Mouse (Mus musculus) megakaryocyte-erythroid progenitor cell, adult 5-6 weeks (primary cell): Measurements from ENCODE around the gene Fhl2. TPM values are rescaled to one million over a fixed set of nuclear protein-coding genes. Genes with fewer than 3 reads are reported as not detected.

Experiments used
- ATAC-seq: replicated peaks from 2 replicates; pipeline ENCODE4 v1.8.0; 2016; ENCODE audit warnings: mild to moderate bottlenecking, inconsistent platforms; ENCODE audit not compliant: severe bottlenecking, poor library complexity, low FRiP score, low TSS enrichment
- total RNA-seq, 2 experiments: library from RNA; stranded (forward) in 1 of 2; stranded (reverse) in 1 of 2; fragments of 200-1000, 215-1000 nt in 1 of 2; fragments of >200 nt in 1 of 2; fragmentation: Nextera tagmentation in 1 of 2; gene quantifications; 2 replicates each; pipeline ENCODE4 v1.2.3; 2014 to 2017

Gene Fhl2
- total RNA-seq (2014; fragmentation: Nextera tagmentation) (not detected in 2 replicates), total RNA-seq (2017) (not detected in 2 replicates)

DNA sequence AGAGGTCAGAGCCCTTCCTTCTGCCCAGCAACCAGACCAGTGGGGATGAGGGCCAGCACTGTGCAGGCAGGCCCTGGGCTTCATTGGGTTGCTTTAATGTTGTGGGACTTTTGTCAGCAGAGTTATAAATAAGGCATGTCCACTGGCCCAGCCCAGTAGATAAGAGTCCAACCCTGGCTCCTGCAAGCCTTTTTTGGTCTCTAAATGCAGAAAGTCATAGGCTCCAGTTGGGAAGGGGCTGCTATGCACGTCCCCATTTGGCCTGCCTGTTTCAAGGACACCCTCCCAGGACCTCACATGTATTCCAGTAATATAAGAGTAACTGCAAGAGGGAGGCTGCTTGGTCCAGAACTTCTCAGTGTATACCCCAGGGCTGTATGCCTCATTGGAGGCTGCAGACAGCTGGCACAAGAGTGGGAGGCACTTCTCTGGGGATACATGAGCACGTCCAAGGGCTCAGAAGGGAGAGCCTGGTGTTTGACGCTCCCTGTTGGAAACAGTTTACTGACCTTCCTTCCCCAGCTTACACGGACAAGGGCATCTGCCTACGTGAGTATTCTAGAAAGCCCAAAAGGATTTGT is at the start of gene Fhl2:
Gene Fhl2, minus strand, starts transcription at position 324 of the 581 bp plus-strand sequence.
- no peak for ATAC-seq

DNA sequence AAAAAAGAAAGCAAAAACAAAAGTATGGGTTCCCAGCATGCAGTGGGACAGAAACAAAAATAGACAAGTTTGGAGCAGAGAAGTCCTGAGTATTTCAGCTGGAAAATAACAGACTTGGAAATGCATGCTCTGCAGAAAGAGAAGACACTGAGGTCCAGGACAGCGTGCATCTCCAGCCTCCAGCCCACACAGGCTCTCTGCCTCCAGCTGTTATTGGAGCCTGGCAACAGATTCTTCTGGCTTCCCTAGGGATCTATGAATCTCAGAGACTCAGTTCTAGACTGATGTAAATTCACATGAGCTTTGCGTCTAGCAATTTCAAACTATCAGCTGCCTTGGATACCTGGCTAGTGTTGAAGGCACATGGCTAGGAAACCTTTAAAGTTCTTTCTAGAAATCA is 48.2 kb upstream of the Fhl2 start:
- no peak for ATAC-seq

DNA sequence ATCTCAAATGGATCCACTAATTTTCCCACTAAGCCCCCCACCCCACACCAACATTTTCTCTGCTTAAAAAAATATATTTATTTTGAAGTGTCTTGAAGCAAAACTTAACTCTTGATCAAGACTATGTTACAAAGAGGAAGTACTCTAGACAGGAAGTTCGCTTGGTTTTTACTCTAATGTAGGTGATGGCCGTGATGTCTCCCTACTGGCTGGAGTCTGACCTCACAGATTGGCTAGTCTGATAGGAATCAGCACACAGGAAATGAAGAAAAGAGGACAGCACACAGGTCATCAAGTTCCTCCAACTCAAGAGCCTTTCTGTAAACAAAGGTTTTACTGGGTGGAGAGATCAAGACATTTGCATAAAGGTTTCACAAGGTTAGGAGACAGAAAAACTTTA is 44.4 kb upstream of the Fhl2 start:
- no peak for ATAC-seq

DNA sequence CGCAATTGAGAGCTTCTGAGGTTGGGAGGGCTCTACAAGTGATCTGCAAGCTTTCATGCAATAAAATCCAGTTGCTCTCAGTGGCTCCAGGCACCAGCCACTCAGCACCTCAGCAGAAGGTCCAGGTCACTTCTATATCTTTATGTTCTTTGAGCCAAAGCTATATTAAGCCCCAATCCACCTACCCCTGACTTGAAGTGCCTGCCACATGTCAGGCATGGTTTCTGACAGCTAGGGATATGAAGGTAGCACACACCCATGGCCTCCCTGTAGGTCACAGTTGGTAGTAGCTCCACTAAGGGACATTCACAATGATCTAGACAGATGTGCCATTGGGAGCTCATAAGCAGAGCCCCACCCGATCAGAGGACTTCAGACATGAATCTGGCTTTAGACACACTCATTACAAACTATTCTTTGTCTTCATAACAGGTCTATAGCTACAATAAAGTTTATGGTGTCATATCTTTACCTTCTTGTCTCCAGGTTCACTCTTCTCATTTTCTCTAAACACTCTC is 43.1 kb upstream of the Fhl2 start:
- no peak for ATAC-seq

DNA sequence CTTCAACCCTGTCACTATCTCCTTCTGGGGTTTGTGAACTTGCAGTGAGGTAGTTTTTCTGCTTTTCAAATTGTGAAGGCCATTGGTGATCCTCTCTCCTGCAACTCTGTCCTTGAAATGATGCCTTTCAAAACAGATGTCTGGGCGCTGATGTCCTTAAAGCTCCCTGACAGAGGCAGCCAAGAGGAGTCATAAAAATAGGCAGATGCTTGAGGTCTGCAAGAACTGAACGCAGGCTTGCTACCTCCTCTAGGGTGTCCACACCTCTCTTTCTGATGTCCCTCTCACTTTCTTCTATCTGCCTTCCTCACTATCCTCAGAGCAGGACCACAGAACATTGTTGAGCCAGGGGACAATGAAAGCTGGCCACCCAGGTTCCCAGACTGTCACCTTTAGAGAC is 41.7 kb upstream of the Fhl2 start:
- no peak for ATAC-seq

DNA sequence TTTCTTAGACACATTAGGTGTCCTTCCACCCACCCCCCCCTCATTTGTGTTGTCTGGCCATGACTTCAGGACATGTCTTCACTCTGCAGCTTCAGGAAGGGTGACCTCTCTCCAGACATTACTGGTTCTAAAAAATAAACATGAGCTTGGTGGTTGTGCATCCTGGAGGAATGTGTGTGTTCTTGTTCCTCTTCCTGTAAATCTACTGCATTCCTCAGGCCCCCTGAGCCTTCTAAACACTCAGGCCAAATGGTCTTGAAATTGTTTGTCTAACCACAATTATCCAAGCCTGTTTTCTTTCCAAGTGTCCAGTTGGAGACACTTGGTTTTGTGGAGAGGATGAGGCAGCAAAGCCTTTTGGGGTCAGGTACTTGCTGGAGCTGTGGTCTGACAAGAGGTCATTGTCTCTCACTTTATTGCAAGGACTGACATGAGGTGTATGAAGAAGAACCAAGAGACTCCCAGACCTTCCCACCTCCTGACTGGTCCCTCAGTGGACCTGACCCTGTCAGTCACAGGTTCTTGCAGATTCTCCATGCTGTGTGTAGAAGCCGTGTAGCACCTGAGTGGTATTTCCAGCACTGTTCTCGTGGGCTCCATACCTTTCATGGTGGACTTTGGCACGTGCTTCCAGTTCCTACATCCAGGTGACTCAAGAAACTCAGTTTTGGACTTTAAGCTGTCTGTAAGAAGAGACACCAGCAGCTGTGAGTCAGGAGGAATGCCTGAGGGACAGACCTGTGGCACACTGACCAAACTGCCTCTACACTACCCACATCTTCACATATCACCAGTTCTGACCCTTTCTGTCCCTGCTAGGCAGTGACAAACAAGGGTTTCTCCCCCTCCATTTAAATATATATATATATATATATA is 40.8 kb upstream of the Fhl2 start:
- no peak for ATAC-seq

DNA sequence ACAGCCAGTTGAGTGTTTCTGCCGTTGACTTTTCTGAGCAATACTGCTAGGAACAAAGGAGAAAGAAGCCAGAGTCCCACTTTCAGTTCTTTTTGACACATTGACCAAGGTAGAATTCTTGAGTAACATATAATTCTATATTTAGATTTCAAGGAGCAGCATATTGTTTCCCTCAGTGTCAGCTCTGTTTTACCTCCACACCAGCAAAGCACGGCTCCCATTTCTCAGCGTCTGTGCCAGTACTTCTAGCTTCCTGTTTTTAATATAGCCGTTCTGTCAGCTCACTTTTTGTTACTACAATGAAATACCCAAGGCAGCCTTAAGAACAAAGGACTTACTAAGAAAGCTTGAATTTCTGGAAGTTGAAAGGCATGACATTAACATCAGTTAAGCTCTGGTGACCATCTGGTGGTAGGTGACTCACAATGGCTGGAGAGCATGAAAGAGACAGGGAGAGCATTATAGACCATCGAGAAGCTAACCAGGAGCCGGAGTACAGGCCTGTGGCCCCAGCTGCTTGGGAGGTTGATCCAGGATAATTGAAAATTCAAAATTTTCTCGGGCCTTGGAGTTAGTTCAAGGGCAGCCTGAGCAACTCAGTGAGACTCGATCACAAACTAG is 28.9 kb upstream of the Fhl2 start:
- ATAC-seq: no peak

DNA sequence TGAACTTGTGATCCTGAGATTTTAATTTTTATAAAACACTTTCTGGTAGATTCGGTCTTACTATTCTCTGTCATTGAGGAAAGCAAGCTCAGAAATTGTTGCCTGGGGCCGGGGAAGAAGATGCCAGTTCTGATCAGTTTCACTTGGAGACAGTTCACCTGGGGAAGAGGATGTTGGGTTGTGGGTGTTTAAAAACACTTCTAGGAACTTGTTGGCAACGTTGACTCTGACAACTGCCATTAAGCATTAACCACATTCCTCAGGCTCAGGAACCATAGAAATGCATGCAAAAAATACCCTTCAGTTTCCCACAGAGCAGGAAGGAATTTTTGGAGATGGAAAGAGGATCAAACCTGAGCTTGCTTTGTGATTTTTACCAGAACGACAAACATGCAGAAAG is 28.2 kb upstream of the Fhl2 start:
- ATAC-seq: no peak

DNA sequence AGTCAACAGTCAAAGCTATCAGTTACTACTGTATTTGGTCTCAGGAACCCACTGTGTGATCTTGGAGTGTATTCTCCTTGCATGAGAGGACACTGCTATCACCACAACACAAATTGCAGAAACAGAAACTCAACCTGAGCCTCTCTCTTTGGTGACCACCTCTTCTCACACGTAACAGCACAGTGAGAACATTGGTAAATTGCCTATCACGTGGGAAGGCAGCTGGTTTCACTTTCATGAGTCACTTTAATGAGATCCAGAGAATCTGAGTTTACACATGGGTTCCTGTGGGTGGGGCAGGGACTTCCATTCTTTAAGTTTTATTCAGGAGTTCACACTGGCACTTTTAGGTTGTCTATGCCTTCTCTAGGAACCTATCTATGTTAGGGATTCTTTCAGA is 27.4 kb upstream of the Fhl2 start:
- ATAC-seq: no peak

DNA sequence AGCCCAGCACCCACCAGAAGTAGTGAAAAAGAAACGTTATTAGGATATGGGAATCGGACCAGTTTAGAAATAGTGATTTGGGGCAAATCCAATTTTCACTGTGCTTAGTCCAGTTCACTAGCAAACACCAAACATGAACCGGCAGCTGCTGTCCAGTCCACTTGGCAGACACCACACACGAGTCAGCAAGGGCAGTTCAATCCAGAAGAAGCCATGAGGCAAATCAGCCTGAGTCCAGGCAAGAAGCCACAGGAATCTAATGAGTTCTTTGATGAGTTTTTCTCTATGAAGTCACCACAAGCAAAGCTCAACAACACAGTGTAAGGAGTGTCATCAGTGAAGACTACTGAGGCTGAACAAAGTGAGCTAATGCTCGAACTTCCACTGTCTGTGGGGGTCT is 26.3 kb upstream of the Fhl2 start:
- ATAC-seq: no peak

DNA sequence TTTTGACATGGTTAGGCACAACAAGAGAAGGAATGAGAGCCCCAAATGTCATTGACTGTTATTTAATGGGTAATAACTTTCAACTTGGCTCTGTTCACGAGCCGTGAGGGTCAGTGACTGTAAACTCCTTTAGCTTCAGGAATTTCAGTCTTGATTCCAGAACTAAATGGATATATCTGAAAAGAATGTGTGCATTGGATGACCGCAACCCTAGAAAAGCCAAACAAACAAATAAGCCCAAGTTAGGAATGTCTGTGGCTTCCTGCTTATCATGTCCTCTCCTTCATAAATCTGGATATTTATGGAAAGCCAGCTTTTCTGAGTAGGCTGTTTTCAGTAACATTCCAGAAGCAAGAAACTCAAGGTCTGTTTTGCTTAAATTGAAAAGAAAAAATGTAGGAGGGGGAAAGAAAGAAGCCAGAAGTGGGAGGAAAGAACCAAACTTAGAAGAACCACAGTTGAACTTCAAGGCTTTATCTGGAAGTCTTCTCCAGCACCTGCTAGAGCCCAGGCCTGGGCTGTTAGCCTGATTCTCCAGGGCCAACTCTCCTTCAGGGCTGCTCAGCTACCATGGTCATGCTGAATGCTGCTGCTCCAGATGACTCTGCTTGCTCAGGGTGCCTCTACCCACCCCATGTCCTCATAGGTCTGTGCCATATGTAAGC is 21.4 kb upstream of the Fhl2 start:
- ATAC-seq: no peak

DNA sequence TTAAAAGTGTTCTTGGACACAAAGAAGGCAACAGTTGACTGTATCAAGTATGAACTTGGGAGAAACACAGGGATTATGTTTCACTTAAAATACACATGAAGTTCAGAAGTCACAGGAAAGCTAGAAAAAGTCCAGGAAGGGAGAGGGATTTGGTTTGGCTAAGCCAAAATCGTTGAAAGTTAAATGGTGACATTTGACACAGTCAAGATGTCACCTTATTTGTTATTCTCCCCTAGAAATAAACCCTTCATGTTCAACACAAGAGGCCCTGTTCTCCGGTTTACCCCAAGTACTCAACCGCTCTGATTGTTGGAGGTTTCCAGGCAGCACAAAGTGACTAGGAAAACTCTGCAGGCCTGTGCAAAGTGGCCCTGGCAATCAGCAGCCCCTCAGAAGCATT is 18.8 kb upstream of the Fhl2 start:
- no peak for ATAC-seq

DNA sequence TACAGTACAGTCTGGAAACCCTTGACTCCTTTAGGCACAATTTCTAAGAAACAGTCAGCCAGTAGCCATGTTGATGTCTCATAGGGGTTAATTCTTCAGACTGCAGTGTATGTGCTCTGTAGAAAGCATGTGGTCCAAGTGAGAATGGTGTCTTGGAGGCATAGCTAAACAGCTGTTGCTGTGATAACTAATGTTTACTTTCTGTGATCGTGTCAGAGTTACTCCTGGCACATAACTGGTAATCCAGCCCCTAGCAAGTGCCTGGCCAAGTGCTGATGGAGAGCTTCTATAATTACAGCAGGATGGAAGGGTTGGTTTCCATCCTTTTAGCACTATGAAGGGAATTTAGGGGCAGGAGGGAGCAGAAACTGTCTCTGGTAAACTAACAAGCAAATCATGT is 14.5 kb upstream of the Fhl2 start:
- ATAC-seq: no peak

DNA sequence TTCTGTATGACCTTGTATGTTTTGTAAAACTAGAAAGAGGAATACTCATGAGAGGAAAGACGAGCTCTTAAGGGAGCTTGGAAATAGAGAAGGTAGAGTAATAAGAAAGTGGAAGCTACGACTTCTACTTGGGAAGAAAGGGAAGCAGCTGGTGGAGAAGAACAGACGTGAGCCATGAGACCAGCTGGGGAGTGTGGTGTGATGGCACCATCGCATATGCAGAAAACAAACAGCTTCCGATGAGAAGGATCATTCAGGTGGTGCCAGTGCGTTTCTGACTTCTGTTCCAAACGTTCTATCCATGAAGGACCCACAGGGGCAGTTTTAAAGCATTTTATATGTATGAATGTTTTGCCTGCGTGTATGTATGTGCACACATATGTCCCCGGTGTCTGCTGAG is 13.5 kb upstream of the Fhl2 start:
- no peak for ATAC-seq

DNA sequence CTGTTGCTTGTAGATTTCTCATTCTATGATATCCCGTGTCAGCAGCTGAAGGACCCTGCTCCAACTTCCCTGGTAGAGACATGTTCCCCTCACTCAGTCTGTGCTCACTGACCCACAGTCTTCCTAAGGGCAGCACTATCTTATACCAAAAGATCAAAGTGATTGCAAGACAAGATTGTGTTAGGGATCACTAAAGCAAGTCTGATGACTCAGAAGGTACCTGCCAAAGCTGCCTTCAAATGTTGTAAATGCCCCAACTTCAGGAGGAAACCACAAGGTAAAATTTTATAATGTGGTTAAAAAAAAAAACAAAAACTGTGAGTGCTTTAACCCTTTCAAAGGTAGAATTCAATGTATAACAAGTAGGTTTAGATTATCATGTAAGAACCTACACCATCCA is 10.4 kb upstream of the Fhl2 start:
- no peak for ATAC-seq

DNA sequence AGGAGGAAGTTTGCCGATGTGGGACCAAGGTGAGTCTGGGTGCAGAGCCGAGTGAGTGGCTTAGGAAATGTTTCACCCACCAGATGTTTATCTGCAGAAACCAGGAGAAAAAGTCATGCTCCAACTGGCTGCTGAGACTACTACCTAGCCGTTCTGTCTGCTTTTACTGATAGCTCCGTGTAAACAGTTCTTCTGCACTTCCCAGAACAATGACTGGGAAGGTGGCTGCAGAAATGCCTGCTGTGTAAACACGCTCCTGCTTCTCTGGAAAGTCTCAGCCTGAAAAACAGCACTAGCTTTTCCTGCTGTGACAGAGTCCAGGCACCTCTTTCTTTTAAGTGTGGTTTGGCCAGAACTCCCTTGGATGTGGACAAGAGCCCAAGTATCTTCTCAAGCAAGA is 6.5 kb upstream of the Fhl2 start:
- ATAC-seq: no peak

DNA sequence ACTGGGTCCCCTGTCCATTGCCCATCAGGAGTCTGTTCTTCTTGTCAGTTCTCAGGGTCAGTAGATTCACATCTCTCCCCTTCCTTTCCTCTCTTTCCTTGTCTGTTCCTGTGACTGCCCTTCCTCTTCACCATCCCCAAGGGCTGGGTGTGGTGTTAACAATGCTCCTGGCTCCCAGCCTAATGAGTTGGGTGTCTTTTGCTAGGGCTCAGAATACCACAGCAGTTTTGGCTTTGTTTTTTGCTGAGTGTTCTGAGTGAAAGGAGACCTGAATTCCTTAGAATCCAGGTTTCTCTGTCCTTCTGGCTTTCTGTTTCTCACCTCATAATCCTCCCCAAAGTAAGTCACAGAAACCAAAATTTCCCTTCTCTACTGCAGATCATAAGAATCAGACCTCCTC is 5.4 kb upstream of the Fhl2 start:
- no peak for ATAC-seq

DNA sequence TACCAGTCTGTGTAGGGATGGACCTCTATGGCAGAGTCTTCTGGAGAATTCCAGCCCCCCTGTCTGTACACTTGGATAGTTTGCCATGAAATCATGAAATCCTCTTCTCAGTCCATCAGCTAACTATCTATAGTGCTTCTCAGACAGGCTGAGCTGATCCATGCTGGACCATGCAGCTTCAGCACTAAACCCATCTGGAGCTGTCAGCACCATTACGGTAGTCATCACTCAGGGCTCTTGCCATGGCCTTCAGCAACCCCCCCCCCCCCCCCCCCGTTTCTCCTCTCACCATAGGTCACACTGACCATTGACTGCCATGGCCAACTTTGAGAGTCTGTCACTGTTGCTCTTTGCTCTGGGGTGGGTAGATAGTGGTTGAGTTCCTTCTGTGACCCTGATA is 5.0 kb upstream of the Fhl2 start:
- ATAC-seq: no peak

DNA sequence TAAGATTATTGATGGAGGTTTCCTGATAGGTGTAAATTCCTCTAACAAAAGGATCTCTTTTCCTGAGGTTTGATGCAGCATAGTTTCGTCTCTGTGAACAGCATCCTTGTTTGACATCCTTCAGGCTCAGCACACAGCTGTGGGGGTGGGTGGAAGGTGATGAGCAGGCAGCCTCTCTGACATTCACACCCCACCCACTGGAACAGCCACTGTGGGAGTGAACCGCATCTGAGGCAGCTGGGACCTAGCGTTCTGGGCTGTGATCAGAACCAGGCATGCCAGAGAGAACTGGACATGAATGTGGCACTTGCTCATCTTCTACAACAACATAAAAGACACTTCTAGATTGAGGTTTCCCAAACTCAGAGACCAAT is 3.1 kb upstream of the Fhl2 start:
- no peak for ATAC-seq

DNA sequence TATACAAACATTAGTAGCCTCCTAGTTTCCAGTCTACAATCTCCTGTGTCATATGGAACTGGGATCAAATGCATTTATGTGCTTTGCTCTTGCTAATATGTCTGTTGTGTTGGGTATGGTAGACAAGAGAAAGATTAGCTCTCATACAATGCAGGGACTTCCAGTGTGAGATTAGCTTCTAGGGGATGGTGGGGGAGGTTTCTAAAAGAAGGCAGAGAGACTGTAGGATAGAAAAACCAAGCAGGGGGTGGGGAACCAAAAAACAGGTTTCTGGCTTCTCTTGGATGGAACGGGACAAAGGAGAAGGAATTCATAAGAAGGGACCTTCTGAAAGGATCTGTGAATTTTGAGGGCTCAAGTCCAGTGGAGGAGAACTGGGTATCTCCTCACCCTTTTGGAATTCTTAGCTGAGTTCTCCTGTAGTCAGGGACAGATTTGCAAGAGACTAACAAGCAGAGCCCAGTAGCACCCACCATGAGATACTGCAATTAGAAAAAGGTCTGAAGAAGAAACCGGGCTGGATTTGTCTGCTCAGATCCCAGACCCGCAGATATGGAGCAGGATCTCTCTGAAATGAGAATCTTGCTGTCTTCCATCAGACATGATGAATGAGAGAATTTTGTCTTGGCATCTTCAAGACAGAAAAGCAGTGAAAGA is 2.6 kb upstream of the Fhl2 start:
- no peak for ATAC-seq
